Mouse (Mus musculus): ENCODE measurements around the gene Galntl6.

The Galntl6 gene

GRCm38 (mm10) chr8:58253620-58254019 lies 658.8 kb downstream of the Galntl6 start:
- DNase-seq, result no peak

- no peak for DNase-seq
Measured at GRCm38 (mm10) chr8:58244830-58245229, 667.6 kb downstream of the Galntl6 start.

DNA sequence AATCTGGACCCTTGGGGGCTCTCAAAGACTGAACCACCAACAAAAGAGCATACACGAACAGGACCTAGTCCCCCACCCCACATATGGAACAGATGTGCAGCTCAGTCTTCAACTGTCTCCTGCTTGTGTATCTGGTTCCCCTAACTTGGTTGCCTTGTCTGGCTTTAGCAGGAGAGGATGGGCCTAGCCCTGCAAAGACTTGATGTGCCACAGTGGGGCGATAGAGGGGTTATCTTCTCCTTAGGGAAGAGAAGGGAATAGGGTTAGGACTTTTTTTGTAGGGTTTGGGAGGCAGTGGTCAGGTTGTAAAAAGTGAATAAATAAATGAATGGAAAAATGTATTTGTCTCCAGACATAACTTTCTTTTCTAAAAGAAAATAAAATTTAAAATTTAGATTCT lies 678.2 kb downstream of the Galntl6 start:
- DNase-seq, result no peak

GRCm38 (mm10) chr8:58228725-58229124 lies 683.7 kb downstream of the Galntl6 start:
- no peak for DNase-seq

DNA sequence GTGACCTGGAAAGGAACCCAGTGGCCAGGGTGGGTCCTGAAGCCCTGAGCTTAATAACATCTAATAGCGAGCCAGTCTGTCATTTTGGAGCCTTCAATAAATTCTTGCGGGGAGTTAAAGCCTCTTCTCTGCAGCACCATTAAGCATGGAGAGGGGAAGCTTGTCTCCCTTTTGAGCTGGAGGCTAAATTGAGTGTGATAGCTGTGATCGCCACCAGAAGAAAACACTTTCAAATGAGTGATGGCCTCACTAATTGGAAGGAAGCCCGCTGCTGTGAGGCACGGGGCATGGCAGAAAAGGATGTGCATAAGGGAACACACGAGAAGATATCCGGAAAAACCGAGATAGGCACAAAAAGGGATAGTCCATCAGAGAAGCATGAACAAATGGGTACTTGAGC lies 694.6 kb downstream of the Galntl6 start:
- DNase-seq, result no peak

DNA sequence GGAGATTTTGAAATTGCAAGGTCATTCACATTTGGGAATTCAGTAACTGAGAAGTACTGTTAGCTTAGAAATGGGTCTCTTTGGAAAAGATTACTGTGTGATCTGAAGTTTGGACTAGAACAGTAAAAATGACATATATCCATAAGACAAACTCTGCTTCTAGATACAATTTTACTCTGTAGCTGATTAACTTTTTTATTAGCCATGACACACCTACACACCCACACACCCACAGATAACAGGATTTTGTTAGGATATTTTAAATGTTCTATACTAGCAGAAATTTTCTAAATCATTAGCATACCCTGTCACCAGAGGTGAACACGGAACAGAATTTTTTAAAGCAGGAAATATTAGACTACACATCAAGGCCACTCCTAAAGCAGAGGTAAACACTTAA lies 722.7 kb downstream of the Galntl6 start:
- DNase-seq, result no peak

DNA sequence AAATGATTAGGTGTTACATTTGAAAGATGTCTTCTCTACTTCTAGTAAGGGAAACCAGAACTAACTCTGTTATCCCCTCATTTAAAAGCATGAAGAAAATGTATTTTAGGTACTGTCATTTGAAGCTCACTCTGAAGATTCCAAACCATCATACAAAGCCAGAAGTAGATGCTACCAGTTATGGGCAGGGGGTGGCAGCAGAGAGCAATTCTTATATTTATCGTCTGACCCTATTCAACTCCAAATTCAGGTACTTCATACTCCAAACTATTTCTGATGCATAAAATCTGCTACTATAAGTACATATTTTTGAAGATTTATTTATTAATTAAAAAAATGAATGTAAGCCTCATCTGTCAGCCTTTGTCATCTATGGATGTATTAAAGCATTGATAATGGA lies 765.5 kb downstream of the Galntl6 start:
- peak; percentile 27 for DNase-seq

DNA sequence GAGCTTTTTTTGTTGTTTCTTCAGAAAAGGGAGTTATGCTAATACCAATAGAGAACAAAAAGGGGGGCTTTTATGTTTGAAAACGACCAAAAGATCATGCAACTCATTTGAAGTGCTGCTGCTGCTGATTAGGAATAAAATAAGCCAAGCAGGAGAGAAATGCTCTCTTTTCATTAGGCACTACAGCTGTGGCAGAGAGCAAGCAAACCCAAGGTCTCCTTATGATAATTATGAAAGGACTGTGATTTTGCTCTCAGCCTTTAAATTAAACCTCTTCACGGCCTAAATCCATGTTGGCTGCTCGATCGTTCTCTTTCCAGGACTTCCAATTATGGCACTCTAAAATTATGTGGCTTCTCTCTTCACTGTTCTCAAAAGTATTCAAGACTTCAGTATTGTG lies 825.7 kb downstream of the Galntl6 start:
- no peak for DNase-seq

GRCm38 (mm10) chr8:58084931-58085330 lies 827.5 kb downstream of the Galntl6 start:
- DNase-seq, result no peak

DNA sequence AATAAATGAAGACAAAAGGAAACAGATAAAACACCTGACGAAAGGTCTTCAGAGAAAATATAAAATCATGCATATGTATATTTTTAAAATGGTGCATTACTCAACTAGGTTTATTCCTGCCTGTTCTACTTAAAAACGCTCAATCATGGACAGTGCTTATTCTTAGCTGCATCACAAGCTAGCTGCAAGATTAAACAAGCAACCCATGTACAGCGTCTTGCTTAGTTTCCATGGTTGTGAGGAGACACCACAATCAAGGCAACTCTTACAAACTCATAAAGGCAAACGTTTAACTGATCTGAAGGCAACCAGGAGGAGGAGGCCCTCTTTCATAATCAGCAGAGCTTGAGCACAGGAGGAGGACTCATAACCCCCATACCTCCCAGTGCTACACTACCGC lies 830.7 kb downstream of the Galntl6 start:
- DNase-seq, result no peak

DNA sequence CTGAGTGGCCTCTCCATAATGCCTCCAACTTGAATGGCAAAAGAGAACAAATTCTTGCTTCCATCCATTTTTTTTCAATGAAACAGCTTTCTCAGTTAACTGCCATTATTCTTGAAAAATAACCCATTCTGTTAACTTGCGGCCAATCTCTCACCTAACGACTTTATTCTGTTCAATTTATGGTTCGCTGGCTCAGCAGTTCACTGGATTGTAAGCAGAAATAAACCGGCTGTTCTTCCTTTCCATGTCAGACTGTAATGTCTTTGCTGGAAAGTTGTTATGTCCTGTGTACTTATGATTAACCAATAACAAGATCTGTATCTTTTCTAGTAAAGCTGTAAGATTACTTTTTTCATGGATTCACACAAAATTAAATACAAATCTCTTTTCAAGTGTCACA lies 837.8 kb downstream of the Galntl6 start:
- DNase-seq, result no peak

GRCm38 (mm10) chr8:58073733-58074132 lies 838.7 kb downstream of the Galntl6 start:
- DNase-seq, result no peak

DNA sequence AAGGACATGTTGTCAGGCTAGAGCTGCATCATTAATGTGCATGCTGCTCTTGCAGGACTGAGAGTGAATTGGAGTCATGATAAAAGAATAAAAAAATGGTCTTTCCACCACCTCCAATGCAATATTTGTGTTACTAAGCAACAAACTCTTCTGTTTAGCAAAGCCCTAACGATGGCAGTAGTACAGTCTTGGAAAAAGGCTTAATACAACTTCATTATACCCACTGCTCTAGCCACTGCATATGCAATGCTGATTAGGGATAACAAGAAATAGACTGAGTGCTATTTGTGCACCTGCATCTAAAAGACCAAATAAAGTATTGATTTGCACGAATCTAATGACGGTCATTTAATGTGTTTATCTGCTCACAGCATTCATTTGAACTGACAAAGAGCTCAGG lies 880.2 kb downstream of the Galntl6 start:
- DNase-seq, result no peak

- no peak for DNase-seq
Measured at GRCm38 (mm10) chr8:58025558-58025957, 886.9 kb downstream of the Galntl6 start.

DNA sequence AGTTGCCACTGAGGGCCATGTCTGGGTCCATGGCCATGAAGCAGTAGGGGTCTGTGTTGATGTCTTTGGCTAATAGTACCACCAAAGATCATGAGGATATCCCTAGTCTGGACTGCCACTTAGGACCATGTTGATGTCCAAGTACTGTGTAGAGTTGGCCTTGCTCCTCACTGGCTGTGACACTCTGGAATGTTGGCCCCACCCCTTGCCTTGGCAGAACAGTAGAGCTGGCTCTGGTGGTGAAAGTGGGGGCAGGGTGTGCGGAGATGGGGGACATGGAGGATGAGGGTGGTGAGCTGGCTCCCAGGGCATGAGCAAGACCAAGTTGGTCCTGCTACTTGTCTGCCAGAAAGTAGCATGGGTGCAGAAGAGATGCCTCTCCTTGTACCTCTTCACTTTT lies 887.3 kb downstream of the Galntl6 start:
- DNase-seq, result no peak

- no peak for DNase-seq
Measured at GRCm38 (mm10) chr8:58023426-58024176, 888.8 kb downstream of the Galntl6 start.

DNA sequence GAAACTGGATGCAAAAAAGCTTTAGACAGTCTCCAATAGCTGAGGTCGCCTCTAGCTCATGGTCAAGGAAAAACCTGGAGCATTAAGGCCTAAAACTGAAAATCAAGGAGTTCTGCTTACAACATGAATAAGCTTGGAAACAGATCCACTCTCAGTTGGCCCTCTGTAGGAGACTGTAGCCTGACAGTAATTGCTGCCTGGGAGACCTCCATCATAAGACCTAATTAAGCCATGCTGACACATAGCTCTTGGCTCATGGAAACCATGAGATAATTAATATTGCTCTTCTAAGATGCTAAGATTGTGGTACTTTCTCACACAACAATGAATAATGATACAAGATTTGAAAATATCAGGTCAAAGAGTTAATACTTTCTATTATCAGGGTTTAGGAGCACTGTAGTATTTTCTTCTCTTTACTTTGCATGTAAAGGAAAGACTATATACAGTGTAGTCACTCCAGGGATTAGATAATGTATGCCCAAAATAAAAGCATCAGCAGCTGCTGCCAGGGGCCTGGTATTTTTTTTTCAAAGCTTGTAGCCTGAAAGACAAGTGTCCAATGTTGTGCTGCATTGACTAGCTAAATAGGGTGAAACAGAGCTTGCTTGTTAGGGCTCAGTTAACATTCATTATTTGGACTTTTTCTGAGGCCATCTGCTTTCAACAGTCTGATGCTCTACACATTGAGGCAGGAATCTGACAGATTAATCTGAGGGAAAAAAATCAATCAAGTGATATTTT lies 922.8 kb downstream of the Galntl6 start:
- DNase-seq, result no peak

DNA sequence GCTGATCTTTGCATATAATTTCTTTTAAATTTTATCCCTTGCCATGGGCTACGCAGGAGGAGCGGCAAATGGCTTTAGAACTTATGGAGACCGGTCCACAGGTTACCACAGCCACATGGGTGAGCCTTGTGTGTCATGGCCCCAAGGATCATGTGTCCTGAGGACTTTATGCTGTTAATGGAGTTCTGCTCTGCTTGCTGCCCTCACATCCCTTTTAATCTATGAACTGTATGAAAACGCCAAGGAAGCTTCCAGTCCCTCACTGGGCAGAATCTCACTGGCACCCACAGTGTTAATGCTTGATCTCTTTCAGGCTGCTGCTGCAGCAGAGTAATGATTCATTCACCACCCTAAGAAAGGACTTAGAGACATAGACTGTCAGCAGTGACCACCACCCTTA lies 935.1 kb downstream of the Galntl6 start:
- no peak for DNase-seq

DNA sequence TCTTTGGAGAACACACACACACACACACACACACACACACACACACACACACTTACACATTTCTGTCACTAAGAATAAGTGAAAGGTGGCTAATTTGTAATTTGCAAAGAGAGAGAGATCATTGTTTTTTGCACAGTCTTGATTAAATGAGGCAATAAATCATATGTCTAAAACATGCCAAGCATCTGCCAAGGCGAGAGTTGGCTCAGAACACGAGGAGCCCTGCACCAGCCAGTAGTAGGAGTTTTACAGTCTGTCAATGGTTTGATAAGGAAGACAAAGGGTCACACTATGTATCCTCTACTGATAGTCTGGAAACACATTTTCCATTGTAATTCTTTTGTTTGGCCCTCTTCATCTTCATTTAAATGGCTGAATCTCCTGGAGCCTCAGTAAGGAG lies 938.3 kb downstream of the Galntl6 start:
- DNase-seq, result no peak

DNA sequence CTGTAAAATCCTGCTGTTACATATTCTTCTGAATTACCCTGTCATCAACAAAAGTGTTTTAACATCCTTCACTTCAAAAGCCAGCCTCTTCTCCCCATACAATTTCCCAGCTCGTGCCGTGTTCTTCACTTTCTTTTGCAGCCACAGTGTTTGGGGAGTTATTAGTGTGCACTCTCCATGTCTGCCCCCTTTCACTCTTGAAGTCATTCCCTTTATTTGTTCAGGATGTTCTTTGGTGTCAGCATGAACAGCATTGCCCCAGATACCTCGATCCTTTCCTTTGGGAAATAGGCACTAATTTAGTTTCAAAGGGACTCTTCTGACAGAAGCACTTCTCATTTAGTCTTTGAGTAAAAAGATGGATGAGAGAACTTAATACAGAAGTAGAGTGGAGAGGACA lies 939.6 kb downstream of the Galntl6 start:
- DNase-seq, result no peak

GRCm38 (mm10) chr8:57966676-57967075 lies 945.8 kb downstream of the Galntl6 start:
- no peak for DNase-seq

GRCm38 (mm10) chr8:57965508-57965907 lies 946.9 kb downstream of the Galntl6 start:
- no peak for DNase-seq

DNA sequence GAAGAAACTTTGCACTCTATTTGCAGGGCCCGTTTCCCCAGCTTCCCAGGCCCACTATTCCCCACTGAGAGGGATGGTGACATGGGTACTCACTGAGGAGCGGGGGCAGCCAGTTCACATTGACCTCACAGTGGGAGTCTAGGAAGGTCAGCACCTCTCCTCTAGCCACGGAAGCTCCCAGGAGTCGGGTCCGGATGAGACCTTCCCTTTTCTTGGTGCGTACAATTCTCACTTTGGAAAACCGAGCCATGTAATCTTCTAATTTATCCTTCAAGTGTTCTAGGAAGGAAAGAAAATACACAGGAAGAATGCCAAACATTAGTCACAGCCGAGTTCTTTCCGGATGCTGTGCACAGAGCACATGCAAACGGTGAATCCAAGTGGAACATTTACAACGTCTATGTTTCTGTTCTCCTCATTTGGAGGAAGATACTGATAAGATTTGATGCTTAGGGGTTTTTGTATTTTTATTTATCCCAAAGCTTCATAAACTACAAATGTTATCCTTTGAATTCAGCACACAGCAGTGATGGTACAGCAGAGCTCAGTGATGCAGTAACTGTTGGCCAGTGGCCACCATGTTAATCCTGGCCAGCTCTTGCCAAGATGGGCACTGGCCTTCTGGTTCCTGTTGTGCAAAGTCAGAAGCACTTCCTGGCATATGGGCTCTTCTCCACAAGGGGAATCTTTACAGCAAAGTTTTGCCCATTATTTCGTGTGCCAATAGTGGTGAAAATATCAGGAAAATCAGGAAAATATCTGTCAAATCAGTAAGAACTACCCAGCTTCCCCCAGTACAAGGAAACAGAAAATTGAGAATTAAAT lies 949.9 kb downstream of the Galntl6 start:
- no peak for DNase-seq

- no peak for DNase-seq
Measured at GRCm38 (mm10) chr8:57959136-57959535, 953.3 kb downstream of the Galntl6 start.
